Mouse (Mus musculus) limb, embryonic 14.5 days (tissue): Measurements from ENCODE around the gene Slc50a1. TPM values are rescaled to one million over a fixed set of nuclear protein-coding genes. Genes with fewer than 3 reads are reported as not detected.

Source experiments
- ATAC-seq: fragments of 200-750 bp; cut with Nextera tagmentation; 2 replicates; pipeline ENCODE4 v1.8.0; 2017; ENCODE audit warnings: low read depth, moderate number of reproducible peaks, moderate TSS enrichment; ENCODE audit not compliant: low FRiP score
- DNase-seq: peaks from one replicate; pipeline ENCODE4 v3.0.0-alpha.2; 2015; ENCODE audit warnings: low spot score
- H3K27ac ChIP-seq: fragments of 300-500 bp; sonication (generic); replicated peaks from 2 replicates; pipeline ENCODE4 v1.5.1; 2014; ENCODE audit warnings: low read depth, mild to moderate bottlenecking, low read length, moderate library complexity, mixed read lengths
- H3K27me3 ChIP-seq: fragments of 300-500 bp; sonication (generic); 2 replicates; pipeline ENCODE4 v1.6.1; 2014; ENCODE audit warnings: low read length, mixed read lengths; ENCODE audit not compliant: control insufficient read depth, insufficient read depth
- H3K36me3 ChIP-seq: fragments of 300-500 bp; sonication (generic); 2 replicates; pipeline ENCODE4 v1.6.1; 2014; ENCODE audit warnings: mild to moderate bottlenecking, low read length, moderate library complexity, mixed read lengths; ENCODE audit not compliant: control insufficient read depth, insufficient read depth
- H3K4me1 ChIP-seq: fragments of 300-500 bp; sonication (generic); 2 replicates; pipeline ENCODE4 v1.6.1; 2014; ENCODE audit warnings: antibody characterized with exemption, low read length, mixed read lengths; ENCODE audit not compliant: control insufficient read depth, insufficient read depth
- H3K4me2 ChIP-seq: fragments of 300-500 bp; sonication (generic); replicated peaks from 2 replicates; pipeline ENCODE4 v1.6.1; 2014; ENCODE audit warnings: low read depth, mild to moderate bottlenecking, low read length, moderate library complexity; ENCODE audit not compliant: severe bottlenecking
- H3K4me3 ChIP-seq: fragments of 300-500 bp; sonication (generic); replicated peaks from 2 replicates; pipeline ENCODE4 v1.5.1; 2014; ENCODE audit warnings: low read length
- H3K9ac ChIP-seq: fragments of 300-500 bp; sonication (generic); 2 replicates; pipeline ENCODE4 v1.6.1; 2014; ENCODE audit warnings: mild to moderate bottlenecking, low read depth, low read length, moderate library complexity; ENCODE audit not compliant: severe bottlenecking
- H3K9me3 ChIP-seq: fragments of 300-500 bp; sonication (generic); 2 replicates; pipeline ENCODE4 v1.6.1; 2016; ENCODE audit warnings: low read length; ENCODE audit not compliant: control insufficient read depth
- POLR2A ChIP-seq: fragments of 200-500 bp; IDR thresholded peaks from 2 replicates; pipeline ENCODE4 v1.8.0; 2012; ENCODE audit warnings: inconsistent platforms, mild to moderate bottlenecking, moderate library complexity, borderline replicate concordance; ENCODE audit not compliant: insufficient read depth, insufficient read length; ENCODE audit errors: extremely low read depth
- WGBS: fragments of 180-500 bp; shearing (Covaris S2); extraction: QIAGEN DNeasy Blood & Tissue Kit; methylation state at CpG from one replicate; pipeline ENCODE4 v1.1.7; 2014; 5-methylcytosine and 5-hydroxymethylcytosine counted together
- polyA plus RNA-seq, 2 experiments: library from polyadenylated mRNA; depleted of rRNA in 1 of 2; stranded (reverse) in 1 of 2; unstranded in 1 of 2; fragments of >200 nt; fragmentation: Nextera tagmentation in 1 of 2; extraction: Ambion mirVana in 1 of 2; gene quantifications; 2 replicates each; pipeline versions ENCODE4 v1.2.1 to v1.2.3; 2012 to 2014

Gene Slc50a1
- polyA plus RNA-seq, 2 experiments, result 95.6 to 150 TPM

DNA sequence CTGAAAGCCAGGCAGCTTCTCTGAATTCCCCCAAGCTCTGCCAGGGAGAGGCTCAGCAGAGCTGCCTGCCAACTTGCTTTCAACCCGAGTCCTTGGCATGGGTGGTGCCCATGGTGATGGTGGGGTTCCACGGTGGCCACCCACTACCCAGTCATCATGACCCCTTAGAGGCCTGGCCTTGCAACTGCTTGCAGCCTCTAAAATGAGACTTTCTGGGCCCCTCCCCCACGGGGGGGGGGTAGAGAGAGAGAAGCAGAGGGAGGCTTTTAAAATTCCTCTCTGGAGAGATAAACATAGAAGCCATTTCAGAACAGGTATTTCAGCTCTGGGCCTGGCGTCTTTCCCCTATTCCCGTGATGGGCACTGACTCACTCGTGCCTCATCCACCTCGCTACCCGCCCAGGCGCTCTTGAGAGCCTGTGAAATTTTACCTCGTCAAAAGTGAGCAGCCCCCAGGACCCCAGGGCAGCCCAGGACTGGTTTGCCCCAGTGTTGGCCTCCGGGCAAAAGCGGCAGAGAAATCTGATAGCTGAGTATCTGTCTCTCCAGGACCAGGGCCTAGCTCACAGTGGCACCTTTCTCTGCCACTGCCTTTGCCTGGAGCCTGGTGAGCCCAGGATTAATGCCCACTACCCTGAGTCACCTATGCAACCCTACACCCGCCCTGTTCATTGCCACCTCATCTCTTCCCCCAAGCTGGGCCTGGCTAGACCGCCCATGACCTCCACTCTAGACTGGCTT lies 7.1 kb upstream of the Slc50a1 start:
- H3K27ac ChIP-seq, result peak overlapping the region; percentile 56
- H3K9ac ChIP-seq, result peak overlapping the region; percentile 70
- DNase-seq (no peak), ATAC-seq (no peak)
- H3K4me2 ChIP-seq, result peak overlapping the region; percentile 96
- peaks cover 34% of the 10 kb centered on the region for H3K4me1 ChIP-seq
- no peaks in the 10 kb centered on the region for H3K27me3 ChIP-seq
- peaks cover 26% of the 10 kb centered on the region for H3K36me3 ChIP-seq
- peak overlapping the region; percentile 48 for H3K4me3 ChIP-seq
- WGBS, result 25% methylated on average over 14 of the region's 14 CpGs
- no peaks in the 10 kb centered on the region for H3K9me3 ChIP-seq
- TF ChIP-seq POLR2A, result no peak

DNA sequence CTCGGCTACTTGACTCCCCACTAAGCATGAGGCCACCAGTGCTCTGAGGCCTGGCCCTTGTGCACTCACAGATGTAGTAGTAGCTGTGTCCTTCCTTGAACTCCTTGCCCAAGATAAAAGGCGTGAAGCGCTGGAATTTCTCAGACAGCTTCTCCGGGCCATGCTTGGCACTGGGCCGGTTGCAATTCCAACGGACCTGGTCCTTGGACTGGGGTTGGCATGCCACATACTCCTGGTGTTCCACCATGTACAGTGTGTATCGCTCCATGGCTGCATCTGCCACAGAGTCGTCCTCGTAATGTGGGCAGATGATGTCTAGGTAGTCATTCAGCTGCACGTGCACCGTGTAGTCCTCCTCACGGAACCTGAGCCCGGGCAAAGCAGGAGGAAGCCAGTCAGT lies 5.7 kb upstream of the Slc50a1 start:
- Histone ChIP-seq H3K4me2 (no peak overlapping the region), H3K4me3 (no peak overlapping the region), H3K4me1 (peaks cover 27% of the 10 kb centered on the region), H3K9ac (no peak overlapping the region), H3K9me3 (no peaks in the 10 kb centered on the region), H3K36me3 (peaks cover 34% of the 10 kb centered on the region), H3K27ac (no peak overlapping the region), H3K27me3 (no peaks in the 10 kb centered on the region)
- DNase-seq (no peak), ATAC-seq (no peak)
- no peak for TF ChIP-seq POLR2A
- WGBS, result 93% methylated on average over 13 of the region's 13 CpGs

DNA sequence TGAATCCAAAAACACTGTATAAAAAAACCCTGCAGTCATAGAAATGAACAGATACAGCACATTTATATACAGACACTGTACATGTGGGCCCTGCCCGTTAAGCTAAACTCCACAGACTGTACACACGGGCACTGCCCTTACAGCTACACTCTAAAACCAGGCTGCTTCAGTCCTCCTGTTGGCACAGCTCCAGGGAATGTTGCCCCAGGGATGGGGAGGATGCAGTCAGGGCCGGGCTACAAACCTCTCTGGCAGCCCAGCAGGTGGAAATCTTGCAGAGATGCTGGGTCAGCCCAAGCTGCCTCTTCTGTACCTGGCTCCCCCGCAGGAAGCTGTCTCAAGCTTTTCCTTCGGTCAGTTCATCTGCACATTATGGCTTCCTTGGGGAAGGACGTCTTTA lies 1.4 kb upstream of the Slc50a1 start:
- 45% methylated on average over 6 of the region's 6 CpGs for WGBS
- H3K27me3 ChIP-seq, result no peaks in the 10 kb centered on the region
- DNase-seq, result no peak
- H3K36me3 ChIP-seq, result peaks cover 41% of the 10 kb centered on the region
- no peak for ATAC-seq
- H3K4me3 ChIP-seq, result no peak overlapping the region
- no peak overlapping the region for H3K27ac ChIP-seq
- no peaks in the 10 kb centered on the region for H3K9me3 ChIP-seq
- no peak overlapping the region for H3K4me2 ChIP-seq
- TF ChIP-seq POLR2A, result no peak
- H3K9ac ChIP-seq, result no peak overlapping the region
- H3K4me1 ChIP-seq, result peaks cover 32% of the 10 kb centered on the region

DNA sequence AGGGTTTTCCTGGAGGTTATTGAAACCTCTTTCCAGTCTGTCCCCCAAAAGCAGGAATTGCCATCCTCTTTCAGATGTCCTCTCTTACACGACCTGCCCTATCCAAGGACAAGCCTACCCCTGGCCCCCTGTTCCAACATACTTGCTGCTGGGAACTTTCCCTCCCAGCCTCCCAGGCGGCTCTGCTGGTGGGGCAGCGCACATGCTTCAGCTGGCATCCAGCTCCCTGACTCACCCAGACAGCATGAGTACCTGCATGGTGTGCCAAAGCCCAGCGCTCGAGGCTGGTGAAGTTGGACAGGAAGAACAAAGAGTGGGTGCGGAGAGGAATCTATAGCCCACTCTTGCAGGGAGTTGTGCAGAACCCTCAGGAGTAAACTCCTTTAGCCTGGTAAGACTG lies 521 bp upstream of the Slc50a1 start:
- Histone ChIP-seq H3K4me2 (peak overlapping the region; percentile 54), H3K27me3 (no peaks in the 10 kb centered on the region), H3K9ac (peak overlapping the region; percentile 75), H3K27ac (peak overlapping the region; percentile 85), H3K9me3 (no peaks in the 10 kb centered on the region), H3K4me1 (peaks cover 29% of the 10 kb centered on the region), H3K36me3 (peaks cover 37% of the 10 kb centered on the region), H3K4me3 (peak overlapping the region; percentile 53)
- DNase-seq (no peak), ATAC-seq (no peak)
- no peak for TF ChIP-seq POLR2A
- whole genome bisulfite sequencing, result 76% methylated on average over 6 of the region's 6 CpGs

DNA sequence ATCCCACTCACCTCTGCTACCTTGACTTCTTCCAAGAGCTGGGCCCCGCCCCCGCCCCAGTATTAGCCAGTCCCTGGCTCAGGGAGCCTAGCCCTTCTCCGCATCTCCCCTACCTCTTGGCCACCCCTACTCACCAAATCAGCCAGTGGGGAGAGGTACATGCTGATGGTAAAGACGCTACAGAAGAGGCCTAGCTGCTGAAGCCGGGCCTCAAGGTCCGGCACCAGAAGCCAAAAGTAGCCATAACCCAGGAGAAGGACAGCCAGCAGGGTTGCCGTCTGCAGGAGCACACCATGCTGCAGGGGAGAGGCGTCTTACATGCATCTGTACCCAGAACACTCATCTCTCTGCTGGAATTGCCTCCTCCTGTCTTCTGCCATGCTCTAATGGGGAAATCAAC lies 1.5 kb downstream of the Slc50a1 start:
- peaks cover 30% of the 10 kb centered on the region for H3K4me1 ChIP-seq
- DNase-seq (no peak), ATAC-seq (no peak)
- 55% methylated on average over 8 of the region's 8 CpGs for WGBS
- peak overlapping the region; percentile 53; the same call in 1 of the 2 replicates for H3K4me3 ChIP-seq
- no peaks in the 10 kb centered on the region for H3K9me3 ChIP-seq
- H3K27me3 ChIP-seq, result no peaks in the 10 kb centered on the region
- no peak for TF ChIP-seq POLR2A
- H3K36me3 ChIP-seq, result peaks cover 19% of the 10 kb centered on the region
- no peak overlapping the region for H3K27ac ChIP-seq
- 0 out of 2 replicates have a peak overlapping the region, but pooled peaks have one; percentile 3 for H3K9ac ChIP-seq
- H3K4me2 ChIP-seq, result peak overlapping the region; percentile 54
